In genomic region chr11:97619391-97619795, GRCm38 (mm10) we compare ENCODE assay signal across 8 mouse cellular contexts. TPM values are rescaled to one million over a fixed set of nuclear protein-coding genes. Genes with fewer than 3 reads are reported as not detected.
A peak's percentile ranks its signal among the peaks of the same experiment; 100 is the strongest.
DNase-seq lines count a peak whose midpoint lies in the region; ATAC-seq and TF ChIP-seq lines count a peak whose summit lies in the region.

No protein-coding gene starts in this region.

- H3K27me3 ChIP-seq in forebrain, embryonic 13.5 days = peaks cover 31% of the 10 kb centered on the region
- no peaks in the 10 kb centered on the region for H3K27me3 ChIP-seq in kidney, adult 2 months (replicated peaks; ENCODE audit: control insufficient read depth, insufficient read depth, low read length)
- peaks cover 28% of the 10 kb centered on the region for H3K27me3 ChIP-seq in lung, embryonic 14.5 days (ENCODE audit: insufficient read depth, low read length)

- 37% methylated on average over 5 of the region's 5 CpGs for WGBS in forebrain, embryonic 13.5 days
- WGBS in kidney, adult 2 months = 32% methylated on average over 5 of the region's 5 CpGs
- WGBS in lung, embryonic 14.5 days = 58% methylated on average over 5 of the region's 5 CpGs

- no peak for ATAC-seq in CD4-positive, CD25-positive, alpha-beta regulatory T cell, adult 4 months
- ATAC-seq in forebrain, embryonic 13.5 days = 0 out of 2 replicates have a peak, but pooled peaks have one; percentile 24
- no peak for ATAC-seq in lung, embryonic 14.5 days (ENCODE audit: insufficient read depth)

- no peaks in the 10 kb centered on the region for H3K9me3 ChIP-seq in forebrain, embryonic 13.5 days (replicated peaks)
- no peaks in the 10 kb centered on the region for H3K9me3 ChIP-seq in lung, embryonic 14.5 days (ENCODE audit: low read depth, low read length)

- TF ChIP-seq POLR2A in kidney, adult 2 months (IDR thresholded peaks at IDR 0.05; ENCODE audit: low read depth, low read length) = no peak

- H3K36me3 ChIP-seq in forebrain, embryonic 13.5 days (ENCODE audit: poor library complexity, severe bottlenecking) = no peaks in the 10 kb centered on the region
- H3K36me3 ChIP-seq in kidney, adult 2 months (ENCODE audit: control insufficient read depth, insufficient read depth, low read length) = no peaks in the 10 kb centered on the region
- H3K36me3 ChIP-seq in lung, embryonic 14.5 days (ENCODE audit: insufficient read depth) = no peaks in the 10 kb centered on the region

- peaks cover 6% of the 10 kb centered on the region; the same call in 1 of the 2 replicates for H3K4me1 ChIP-seq in forebrain, embryonic 13.5 days
- H3K4me1 ChIP-seq in kidney, adult 2 months (ENCODE audit: control insufficient read depth, insufficient read depth, low read length) = 0 out of 2 replicates have a peak, but pooled peaks cover 5% of the 10 kb centered on the region
- no peaks in the 10 kb centered on the region for H3K4me1 ChIP-seq in lung, embryonic 14.5 days (ENCODE audit: insufficient read depth)

- peak; percentile 91 for TF ChIP-seq CTCF in kidney, adult 2 months (conservative IDR thresholded peaks at IDR 0.05; ENCODE audit: insufficient read depth, insufficient read length, low read depth, low read length)
- peak; percentile 58 for TF ChIP-seq CTCF in lung, embryonic 14.5 days (IDR thresholded peaks at IDR 0.05; ENCODE audit: low read depth)

- H3K4me2 ChIP-seq in forebrain, embryonic 13.5 days = no peak overlapping the region
- H3K4me2 ChIP-seq in lung, embryonic 14.5 days = no peak overlapping the region

- peak; percentile 23 for DNase-seq in CD4-positive, CD25-positive, alpha-beta regulatory T cell, adult 2 months (ENCODE audit: low read depth, low spot score)
- peak; percentile 56 for DNase-seq in urinary bladder, postnatal 14 days (ENCODE audit: low spot score)
- DNase-seq in urinary bladder, postnatal 10 days (ENCODE audit: low spot score) = no peak
- peak; percentile 96 for DNase-seq in kidney, adult 2 months
- DNase-seq in lung, embryonic 14.5 days = peak; percentile 63
- peak; percentile 61 to 67 for DNase-seq in right cerebral cortex, postnatal 36 days (ENCODE audit: low spot score in 2 of 2)

- no peak overlapping the region for H3K27ac ChIP-seq in forebrain, embryonic 13.5 days
- H3K27ac ChIP-seq in kidney, adult 2 months (ENCODE audit: insufficient read depth, low read depth, low read length) = no peak overlapping the region
- no peak overlapping the region for H3K27ac ChIP-seq in lung, embryonic 14.5 days (ENCODE audit: low read depth)

- no peak overlapping the region for H3K4me3 ChIP-seq in forebrain, embryonic 13.5 days
- H3K4me3 ChIP-seq in kidney, adult 2 months (ENCODE audit: insufficient read depth, low read depth, low read length) = no peak overlapping the region
- H3K4me3 ChIP-seq in lung, embryonic 14.5 days (ENCODE audit: low read depth, low read length) = no peak overlapping the region

- H3K9ac ChIP-seq in forebrain, embryonic 13.5 days = no peak overlapping the region
- no peak overlapping the region for H3K9ac ChIP-seq in lung, embryonic 14.5 days

RNA-seq across cellular contexts. Expression of gene Epop, which starts 10.1 kb away (rescaled TPM):
- polyA plus RNA-seq in CD4-positive, CD25-positive, alpha-beta regulatory T cell, adult 4 months (2017; shearing (Covaris generic)) = under 1 TPM; 0.43 to 0.78 TPM
- polyA plus RNA-seq in forebrain, embryonic 13.5 days (2015; fragmentation: Nextera tagmentation; extraction: Ambion mirVana) = 3.5 and 3.9 TPM in 2 replicates
- 0.86 and 1.2 TPM in 2 replicates for polyA plus RNA-seq in kidney, adult 2 months (2012; rRNA removed)
- 6.1 and 7.4 TPM in 2 replicates for polyA plus RNA-seq in lung, embryonic 14.5 days (2014; fragmentation: Nextera tagmentation; extraction: Ambion mirVana)

RNA-seq across cellular contexts. Expression of gene Srcin1, which starts 43.4 kb away (rescaled TPM):
- not detected for polyA plus RNA-seq in CD4-positive, CD25-positive, alpha-beta regulatory T cell, adult 4 months (2017; shearing (Covaris generic))
- polyA plus RNA-seq in forebrain, embryonic 13.5 days (2015; fragmentation: Nextera tagmentation; extraction: Ambion mirVana) = 5.6 and 6.4 TPM in 2 replicates
- 13.0 and 13.2 TPM in 2 replicates for polyA plus RNA-seq in kidney, adult 2 months (2012; rRNA removed)
- 0.68 and 0.70 TPM in 2 replicates for polyA plus RNA-seq in lung, embryonic 14.5 days (2014; fragmentation: Nextera tagmentation; extraction: Ambion mirVana)

RNA-seq across cellular contexts. Expression of gene Mllt6, which starts 43.8 kb away (rescaled TPM):
- polyA plus RNA-seq in CD4-positive, CD25-positive, alpha-beta regulatory T cell, adult 4 months (2017; shearing (Covaris generic)) = 10 to 100 TPM in 1 of 2 experiments, 1 to 10 TPM in 1; 8.0 to 14.1 TPM
- 3.2 and 3.5 TPM in 2 replicates for polyA plus RNA-seq in forebrain, embryonic 13.5 days (2015; fragmentation: Nextera tagmentation; extraction: Ambion mirVana)
- 36.6 and 40.4 TPM in 2 replicates for polyA plus RNA-seq in kidney, adult 2 months (2012; rRNA removed)
- 5.2 TPM in 2 replicates for polyA plus RNA-seq in lung, embryonic 14.5 days (2014; fragmentation: Nextera tagmentation; extraction: Ambion mirVana)
